Mouse (Mus musculus) T-helper 1 cell (primary cell): ENCODE results near the gene Matn4.

ENCODE experiments used
- in situ Hi-C: fragments of 300-600 bp; cut with MboI, MseI; formaldehyde crosslinking; loops from one replicate; pipeline ENCODE4 v1.15.1; 2025; ENCODE audit warnings: high pct_unique_total_duplicates

The Matn4 gene

DNA sequence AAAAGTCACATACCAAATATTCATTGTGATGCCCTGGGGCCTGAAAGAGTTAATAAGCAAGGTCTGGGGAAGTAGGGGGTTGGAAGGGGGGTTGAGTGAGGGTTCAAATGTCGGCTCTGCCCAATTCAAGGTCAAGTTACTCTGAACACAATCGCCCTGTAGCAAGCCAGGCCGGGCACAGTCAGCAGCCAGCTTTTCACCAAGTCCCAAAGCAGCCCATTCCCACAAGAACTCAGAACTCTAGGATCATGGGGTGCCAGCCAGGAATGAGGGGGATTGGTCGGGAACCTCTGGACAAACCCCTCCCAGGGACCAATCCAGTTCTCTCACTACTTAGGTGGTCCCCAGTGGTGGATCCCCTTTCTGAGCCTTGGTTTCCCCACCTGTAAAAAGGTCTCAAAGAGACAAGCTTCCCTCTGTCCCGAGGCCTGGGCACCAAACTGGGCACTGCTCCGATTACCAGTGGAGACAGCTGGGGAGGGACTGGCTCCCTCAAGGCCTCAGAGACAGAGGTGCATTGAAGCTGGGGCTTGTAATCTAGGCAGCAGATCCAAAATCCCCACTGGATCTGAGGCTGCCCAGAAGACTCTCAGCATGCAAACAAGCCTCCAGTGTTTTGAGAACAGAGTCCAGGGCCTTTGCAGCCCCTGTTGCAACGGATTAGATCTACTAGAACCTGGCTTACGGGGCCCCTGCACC is 31.4 kb upstream of the Matn4 start:
- in situ Hi-C loops, result no loop called here

DNA sequence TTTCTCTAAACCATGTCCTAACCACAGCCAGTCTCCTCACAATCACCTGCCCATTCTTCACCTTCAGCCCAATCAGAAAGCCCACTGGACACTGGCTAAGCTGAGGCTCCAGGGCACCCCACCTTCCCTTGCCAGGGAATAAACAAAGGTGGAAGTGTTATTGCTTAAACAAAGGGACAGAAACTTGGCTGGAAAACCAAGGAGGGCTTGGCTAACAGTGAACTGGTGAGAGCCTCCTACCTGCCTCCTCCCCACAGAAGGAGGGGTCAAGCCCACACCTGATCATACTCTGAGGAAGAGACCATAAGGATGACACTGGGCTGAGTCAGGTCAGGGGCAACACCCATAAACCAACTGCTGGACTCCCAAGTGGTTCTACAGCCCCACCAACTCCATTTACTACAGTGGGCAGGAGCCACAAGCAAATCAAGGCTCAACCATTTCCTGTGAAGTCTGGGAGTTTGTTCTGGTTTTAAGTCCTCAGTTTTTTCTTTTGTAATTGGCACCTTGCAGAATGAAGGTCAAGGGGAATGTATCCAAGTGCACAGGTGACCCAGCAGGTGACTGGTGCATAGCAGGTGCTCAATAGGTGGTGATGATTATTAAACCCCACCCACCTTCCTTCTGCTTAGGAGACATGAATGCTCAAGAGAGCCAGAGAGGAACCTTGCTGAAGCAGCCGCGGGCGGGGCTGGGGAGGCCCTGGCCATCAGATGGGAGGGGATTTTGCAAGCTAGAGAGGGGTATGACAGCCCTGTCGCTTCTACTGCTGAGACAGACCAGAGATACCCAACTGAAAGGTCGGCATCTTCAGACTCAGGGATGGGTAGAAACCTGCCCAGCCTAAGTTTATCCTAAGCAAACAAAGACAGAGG is 30.5 kb upstream of the Matn4 start:
- in situ Hi-C loops, result no loop called here

DNA sequence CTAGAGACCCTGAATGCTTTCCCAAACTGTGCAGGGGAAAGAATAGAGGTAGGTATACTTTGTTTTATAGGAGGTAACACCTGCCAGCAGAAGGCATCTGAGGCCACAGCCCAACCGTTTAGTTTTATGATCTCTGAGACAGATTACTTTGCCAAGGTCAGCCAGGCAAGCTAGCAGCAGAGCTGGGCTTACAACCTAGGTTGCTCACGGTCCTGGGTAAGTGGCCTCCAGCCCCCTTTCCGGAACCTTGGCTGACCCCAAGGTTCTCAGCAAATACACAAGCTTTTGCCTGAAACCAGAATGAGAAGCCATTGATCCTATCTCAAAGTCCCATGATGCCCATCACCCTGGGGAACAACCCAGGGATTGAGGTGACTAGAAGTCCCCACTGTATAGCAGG is 29.7 kb upstream of the Matn4 start:
- in situ Hi-C loops, result no loop called here

DNA sequence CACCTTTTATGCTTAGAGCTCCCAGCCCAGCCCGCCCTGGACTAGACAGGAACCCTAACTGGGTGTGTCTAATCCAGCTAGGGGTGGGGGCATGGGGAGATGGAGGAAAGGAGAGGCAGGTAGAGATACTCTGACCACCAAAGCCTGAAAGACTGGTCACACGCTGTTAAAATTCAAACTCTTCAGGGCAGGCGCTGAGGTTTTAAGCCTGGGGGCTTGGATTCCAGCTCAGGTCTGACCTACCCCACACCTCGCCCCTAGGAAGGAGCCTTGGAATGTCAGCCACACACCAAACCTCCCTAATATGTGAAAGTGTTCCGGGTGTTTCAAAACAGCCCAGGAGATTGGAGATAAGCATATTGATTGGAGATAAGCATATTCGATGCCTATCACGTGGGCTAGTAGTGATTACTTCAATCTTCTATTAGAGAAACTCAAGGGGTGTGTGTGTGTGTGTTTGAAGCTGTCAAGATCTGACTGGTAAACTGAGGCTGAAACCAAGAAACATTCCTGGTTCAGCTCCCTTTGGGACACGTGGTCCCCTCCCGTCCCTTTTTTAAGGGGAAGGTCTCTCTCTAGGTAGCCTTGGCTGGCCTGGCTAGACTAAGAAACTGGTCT is 28.4 kb upstream of the Matn4 start:
- in situ Hi-C loops, result no loop called here

DNA sequence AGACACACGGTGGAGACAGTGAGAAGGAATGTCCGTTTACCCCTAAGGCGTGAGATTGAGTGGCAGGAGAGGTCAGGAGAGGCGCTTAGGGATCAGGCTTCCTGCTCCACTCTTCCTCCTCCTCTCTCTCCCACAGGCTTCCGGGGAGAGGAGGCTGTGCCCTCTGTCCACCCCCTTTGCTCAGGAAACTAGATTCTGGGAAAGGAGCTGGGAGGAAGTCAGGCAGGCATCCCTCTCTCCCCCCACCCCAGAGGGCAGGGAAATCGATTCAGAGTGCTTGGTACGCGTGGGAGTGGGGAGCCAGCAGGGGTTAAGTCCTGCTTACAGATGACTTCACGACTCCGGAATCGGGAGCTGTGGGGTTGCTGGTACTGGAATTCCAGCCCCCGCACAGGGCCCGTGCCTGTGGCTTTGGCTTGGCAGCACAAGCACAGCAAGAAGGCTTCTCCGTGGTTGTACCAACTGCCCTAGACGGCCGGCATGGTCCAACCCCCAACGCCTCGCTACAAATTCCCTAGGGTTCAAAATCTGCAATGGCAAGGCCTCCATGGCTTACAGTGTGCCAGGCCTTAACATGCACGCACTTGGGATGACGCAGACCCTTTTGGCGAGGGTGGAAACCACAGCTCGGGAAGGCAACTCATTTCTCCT is 27.7 kb upstream of the Matn4 start:
- in situ Hi-C loops, result no loop called here

DNA sequence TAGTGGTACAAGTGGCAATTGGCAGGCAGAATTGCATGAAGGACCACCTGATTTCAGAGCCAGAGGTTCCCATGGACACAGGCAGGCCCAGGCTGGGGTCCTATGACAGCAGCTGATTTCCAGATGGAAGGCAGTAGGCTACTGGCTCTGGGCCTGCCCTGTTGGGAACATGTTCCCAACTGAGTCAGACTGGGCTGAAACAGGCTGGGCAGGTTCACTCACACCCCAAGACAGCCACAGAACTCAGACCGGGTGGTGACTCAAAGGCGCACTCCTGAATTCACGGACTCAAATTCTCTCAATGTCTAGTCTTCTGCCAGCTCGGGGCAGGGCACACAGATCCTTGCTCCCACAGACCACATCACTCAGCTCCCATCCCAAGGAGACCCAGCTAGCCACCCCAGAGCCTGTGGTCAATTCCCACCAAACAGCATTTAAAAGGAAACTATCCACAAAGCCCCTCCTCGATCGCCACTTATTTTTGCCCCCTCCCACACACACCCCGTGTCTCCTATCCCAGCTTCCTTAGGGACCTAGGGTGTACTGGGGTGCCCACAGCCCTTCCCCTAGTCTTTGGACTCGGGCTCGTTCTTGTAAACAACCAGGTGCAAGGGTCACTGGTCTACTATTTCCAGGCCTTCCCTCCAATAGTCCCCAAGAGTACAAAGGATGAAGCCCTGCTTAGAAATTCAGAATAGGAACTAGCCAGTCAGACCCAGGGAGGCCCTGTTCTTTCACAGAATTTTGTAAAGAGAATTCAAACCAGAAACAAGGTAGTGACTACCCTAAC is 26.9 kb upstream of the Matn4 start:
- in situ Hi-C loops, result no loop called here

DNA sequence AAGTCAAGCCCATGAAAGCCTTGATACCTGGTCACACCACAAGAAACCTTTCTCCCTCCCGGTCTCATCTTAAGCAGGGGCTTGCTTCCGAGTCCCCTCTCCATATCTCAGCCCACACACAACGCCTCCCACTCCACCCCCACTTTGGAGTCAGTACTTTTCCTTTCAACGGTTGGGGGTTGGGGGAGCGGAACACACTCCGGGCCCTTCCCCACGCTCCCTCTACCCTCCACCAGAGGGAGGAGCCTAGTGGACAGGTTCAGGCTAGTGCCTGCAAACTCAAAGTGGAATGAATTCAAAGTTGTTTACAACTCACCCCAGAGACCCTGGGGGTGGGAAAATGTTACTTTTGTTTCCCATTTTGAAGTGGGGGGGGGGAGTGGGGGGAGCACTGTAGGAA is 25.7 kb upstream of the Matn4 start:
- in situ Hi-C loops, result no loop called here

DNA sequence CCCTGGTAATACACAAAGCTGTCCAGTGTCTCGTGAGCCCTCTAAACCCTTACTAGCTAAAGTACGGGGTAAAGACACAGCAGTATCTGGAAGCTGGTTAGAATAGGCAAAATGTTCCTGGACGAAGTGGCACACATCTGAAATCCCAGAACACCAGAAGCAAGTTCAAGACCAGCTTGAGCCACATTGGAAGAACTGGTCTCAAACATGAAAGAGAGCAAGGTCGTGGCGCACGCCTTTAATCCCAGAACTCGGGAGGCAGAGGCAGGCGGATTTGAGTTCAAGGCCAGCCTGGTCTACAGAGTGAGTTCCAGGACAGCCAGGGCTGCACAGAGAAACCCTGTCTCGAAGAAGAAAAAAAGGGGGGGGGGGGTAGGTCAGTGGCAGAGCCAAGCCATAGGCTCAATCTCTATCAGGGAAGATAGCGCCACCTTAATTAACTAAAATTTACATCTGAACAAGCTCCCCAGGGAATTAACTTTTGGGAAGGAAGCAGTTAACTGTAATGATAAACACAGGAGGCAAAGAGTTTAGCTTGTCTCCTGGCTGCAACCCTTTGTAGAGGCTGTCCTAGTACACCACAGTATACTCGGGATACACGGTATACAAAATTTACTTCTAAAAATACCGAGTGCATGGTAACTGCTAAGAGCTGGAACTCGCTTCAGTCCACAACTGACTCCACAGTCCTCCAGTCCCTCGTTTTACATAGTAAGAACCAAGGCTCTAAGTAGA is 25.1 kb upstream of the Matn4 start:
- in situ Hi-C loops, result no loop called here

DNA sequence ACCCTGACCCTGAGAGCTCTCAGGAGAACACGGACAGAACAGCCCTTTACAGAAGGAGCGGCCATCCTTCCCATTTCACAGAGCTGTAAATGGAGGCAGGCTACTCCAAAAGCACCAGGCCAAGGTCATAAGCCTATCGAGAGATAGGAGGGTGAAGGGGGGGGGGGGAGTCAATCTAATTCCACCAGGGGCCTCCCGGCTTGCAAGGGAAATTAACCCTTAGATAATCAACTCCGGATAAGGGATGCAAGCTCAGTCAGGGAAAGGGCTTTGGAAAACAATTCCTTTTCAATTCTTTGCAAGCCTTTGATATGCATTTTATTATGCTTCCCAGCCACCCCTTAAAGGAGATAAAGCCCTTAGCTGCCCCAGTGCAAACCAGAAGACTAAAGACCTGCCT is 23.5 kb upstream of the Matn4 start:
- in situ Hi-C loops, result no loop called here

DNA sequence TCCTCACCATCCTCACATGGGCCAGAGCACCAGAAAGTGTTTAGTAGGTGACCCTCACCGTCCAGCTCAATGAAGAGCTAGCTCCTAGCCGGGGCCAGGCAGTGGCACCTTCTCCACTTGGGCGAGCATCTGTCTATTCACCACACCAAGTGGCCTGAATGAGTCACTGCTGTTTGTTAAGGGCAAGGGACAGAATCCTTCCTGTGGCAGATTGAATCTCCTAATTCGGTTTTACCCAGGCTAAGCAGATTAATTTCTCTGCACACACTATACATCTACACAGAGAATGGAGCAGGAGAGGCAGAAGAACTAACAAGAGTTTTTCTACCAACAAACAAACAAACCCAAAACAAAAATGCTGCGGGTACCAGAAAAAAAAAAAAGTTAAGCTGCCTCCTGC is 22.0 kb upstream of the Matn4 start:
- in situ Hi-C loops, result no loop called here

DNA sequence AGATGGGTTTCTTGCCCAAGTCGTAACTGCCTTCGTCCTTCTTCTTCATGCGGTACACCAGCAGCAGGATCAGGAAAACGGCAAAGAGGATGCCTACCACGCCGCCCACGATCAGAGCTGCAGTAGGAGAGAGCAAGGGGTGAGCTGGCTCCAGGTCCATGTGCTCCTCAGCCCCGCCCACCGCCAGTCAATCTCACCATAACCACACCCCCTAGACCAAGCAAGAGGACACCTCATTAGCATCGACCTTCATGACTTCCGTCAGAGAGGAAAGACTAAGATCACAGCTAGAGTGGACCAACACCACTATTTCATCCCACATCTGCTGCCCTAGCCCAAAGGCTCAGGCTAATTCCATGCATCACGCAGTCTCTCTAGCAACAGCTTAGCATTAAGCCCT is 21.2 kb upstream of the Matn4 start:
- in situ Hi-C loops, result no loop called here

DNA sequence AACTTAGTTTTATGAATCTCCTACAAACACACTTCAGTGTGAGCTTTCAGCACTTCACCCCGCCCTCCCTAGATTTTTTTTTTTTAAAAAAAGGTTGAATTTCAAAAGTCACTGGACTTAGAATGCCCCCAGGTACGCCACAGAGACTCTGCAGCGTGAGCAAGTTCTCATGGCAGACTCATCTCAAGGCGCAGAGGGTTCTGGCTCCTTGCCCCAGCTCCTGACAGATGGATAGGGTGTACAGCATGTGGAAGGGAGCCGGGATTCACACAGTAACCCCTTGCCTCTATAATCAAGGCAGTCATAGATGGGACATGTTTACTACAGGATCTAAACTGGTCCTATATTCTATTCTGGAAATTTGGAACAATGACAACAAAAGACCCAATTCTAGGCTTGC is 20.4 kb upstream of the Matn4 start:
- in situ Hi-C loops, result no loop called here

DNA sequence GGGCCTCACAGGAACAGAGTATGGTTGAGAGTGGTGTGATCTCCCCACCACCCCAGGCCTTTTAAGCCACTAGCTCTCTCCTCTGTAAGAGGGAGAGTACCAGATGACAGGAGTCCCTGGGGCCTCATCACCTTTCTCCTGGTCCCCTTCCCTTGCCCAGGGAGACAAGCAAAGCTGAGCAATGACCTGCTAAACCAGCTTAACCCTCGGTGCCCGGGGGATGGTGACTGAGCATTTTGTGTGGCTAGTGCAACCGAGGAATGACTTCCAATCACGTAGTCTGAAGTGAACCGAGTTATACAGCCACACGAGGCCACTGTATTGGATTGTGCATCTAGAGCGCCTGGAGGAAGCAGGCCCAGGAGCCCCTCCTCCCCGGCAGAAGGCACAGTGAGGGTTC is 19.4 kb upstream of the Matn4 start:
- in situ Hi-C loops, result no loop called here

DNA sequence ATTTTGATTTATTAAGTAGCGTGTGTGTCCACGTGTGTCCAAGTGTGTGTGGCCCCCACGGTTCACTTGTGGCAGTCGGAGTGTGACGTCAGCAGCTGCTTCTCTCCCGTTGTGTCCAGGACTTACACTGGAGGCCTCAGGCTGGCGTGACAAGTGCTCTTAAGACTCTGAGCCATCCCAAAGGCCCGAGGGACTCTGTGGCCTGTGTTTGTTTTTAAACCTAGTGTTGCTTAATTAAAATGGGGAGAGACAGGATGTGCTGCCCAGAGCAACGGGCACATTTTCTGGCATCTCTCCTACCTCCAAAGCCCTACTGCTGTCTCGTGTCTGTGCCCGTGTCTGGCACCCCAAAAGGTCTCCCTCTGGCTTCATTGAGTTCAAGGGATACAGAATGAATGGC is 18.5 kb upstream of the Matn4 start:
- in situ Hi-C loops, result no loop called here

DNA sequence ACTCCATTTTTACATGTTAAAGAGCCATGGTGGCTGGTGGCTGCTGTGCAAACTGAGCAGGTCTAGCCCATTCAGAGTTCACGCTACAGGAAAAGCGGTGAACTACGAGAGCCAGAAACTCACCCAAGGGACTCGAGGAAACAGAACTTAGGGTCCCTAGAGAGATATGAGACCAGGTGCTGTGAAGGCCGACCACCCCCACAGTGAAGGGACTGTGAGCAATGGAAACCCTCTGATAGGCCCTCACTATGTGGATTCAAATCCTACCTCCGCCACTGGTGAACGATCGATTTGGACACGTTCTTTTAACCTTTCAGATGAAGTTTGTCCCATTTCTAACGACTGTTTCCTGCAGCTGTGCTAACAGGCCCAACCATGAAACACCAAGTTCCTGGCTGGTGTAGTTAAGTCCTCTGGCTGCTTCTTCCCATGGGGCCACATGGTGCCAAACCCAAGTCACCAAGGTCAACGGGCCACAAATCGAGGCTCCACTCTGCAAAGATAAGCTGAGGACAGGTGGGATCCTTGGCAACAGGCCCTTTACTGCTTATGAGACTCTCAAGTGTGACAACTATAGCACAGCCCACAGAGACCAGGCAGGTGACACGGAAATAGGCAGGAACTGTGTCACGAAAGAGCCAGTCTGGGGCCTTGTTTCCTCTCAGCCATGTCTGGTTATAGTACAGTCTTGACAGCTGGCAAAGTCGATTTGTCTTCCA is 17.9 kb upstream of the Matn4 start:
- in situ Hi-C loops, result no loop called here

DNA sequence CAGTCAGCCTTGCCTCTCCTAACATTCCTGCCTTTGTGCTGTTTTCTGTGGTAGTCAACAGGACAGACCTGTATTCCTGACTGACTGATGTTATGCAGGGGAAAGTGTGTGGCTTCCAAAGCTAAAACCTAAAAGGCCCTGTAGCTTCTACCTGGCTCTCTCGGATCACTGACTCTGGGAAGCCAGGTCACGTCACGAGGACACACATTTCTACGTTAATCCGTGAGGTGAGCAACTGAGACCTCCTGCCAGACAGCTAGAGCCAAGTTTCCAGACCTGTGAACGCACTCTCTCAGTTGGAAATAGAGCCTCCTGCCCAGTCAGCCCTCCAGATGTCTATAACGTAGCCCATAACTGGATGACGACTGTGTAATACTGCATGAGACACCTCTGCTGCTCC is 17.0 kb upstream of the Matn4 start:
- in situ Hi-C loops, result no loop called here

DNA sequence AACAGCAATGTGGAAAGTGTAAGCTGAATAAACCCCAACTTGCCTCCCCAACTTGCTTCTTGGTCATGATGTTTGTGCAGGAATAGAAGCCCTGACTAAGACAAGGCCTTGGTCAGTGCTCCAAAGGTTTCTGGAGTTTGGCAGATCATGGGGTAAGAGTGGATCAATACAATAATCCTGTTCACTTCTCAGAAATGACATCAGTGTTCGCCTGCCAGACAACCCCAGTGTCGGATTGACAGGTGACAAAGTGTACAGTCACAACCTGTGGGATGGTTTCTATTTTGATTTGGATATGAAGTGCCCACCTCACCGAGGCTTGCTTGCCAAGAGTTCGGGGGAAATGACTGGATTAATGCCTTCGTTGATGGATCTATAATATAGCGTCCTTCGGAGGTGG is 16.3 kb upstream of the Matn4 start:
- in situ Hi-C loops, result no loop called here

DNA sequence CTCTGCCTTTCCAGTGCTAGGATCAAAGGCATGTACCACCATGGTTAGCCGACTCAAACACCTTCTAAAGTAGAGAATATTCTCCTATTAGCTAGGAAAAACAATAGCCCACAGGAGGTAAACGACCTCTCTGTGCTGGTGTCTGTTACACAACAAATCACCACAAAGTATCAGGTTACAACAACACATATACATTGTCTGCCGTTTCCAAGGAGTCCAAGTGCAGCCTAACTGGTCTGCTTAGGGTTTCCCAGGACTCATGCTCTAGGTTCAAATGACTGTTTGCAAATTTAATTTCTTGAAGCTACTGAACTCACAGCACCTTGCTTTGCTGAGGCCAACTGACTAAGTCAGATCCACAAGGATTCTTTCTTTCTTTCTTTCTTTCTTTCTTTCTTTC is 14.5 kb upstream of the Matn4 start:
- in situ Hi-C loops, result loop anchor here (5.0 kb wide), 1 partner anchor 108 kb away; no protein-coding TSS in a partner anchor

DNA sequence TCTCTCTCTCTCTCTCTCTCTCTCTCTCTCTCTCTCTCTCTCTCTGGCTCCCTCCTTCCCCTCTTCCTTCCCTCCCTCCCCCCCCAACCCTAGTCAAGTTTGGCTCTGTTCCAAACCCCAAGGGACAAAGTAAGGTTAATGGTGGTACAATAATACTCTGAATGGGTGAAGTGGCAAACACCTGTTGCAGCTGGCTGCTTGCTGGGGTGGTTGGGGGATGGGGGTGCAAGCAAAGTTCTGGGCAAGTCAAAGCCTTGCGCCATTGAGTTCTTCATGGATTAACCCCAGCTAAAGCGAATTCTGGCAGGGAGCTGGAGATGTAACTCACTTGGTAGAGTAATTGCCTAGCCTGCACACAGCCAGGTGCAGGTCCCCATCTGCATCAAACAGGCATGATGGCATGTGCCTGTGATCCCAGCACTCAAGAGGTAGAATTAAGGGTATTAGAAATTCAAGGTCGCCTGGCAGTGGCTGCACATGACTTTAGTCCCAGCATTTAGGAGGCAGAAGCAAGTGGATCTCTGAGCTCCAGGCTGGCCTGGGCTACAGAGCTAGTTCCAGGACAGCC is 13.4 kb upstream of the Matn4 start:
- in situ Hi-C loops, result loop anchor here (5.0 kb wide), 1 partner anchor 109 kb away; no protein-coding TSS in a partner anchor

DNA sequence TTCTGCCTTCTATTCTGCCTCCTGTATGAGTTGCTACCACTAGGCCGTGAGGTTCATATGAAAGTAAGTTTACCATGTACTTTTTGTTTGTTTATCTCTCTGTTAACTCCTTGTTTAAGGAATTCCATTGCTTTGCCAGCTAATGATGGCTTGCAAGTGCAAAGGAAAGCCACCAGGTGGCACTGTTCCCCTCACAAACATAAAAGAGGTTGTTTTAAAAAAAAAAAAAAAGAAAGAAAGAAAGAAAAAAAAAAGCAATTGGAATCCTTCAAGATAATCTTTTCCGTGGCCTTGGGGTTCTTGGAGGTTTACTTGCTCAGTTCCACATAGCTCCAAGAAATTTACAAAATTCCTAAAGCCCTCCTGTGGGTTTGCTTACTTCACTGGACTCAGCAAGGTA is 12.2 kb upstream of the Matn4 start:
- in situ Hi-C loops, result loop anchor here (5.0 kb wide), 1 partner anchor 110 kb away; no protein-coding TSS in a partner anchor
